In genomic region chr11:115858354-115858753, GRCm38 (mm10) we compare ENCODE assay signal across 9 mouse cellular contexts. TPM values are rescaled to one million over a fixed set of nuclear protein-coding genes. Genes with fewer than 3 reads are reported as not detected.
DNase-seq lines count a peak whose midpoint lies in the region; ATAC-seq and TF ChIP-seq lines count a peak whose summit lies in the region.
"Had no signal": no experiment of that assay in that cellular context is flagged by ENCODE, and none has a peak within 500 bp of the region (broad histone marks: within the 10 kb centered on the region; RNA-seq: fewer than 3 reads in every experiment).

Gene Myo15b (plus strand): TSS chr11:115858406.

- peaks cover 14% of the 10 kb centered on the region for H3K4me1 ChIP-seq in erythroblast, embryonic 14.5 days (ENCODE audit: control insufficient read depth)
- H3K4me1 ChIP-seq in thymus, adult 2 months (replicated peaks; ENCODE audit: control insufficient read depth, insufficient read depth, low read length), result peaks cover 9% of the 10 kb centered on the region; the same call in 1 of the 2 replicates
- peaks cover 17% of the 10 kb centered on the region for H3K4me1 ChIP-seq in liver, embryonic 15.5 days (replicated peaks)

- H3K4me3 ChIP-seq in erythroblast, embryonic 14.5 days (replicated peaks), result peak within 1 kb of the TSS; percentile 3
- H3K4me3 ChIP-seq in thymus, adult 2 months (ENCODE audit: control insufficient read depth, insufficient read depth, low read length), result peak within 1 kb of the TSS; percentile 18
- peak within 1 kb of the TSS; percentile 46 for H3K4me3 ChIP-seq in liver, embryonic 15.5 days (replicated peaks)

- 10% methylated on average over 27 of the region's 27 CpGs for WGBS in thymus, adult 2 months
- WGBS in liver, embryonic 15.5 days (ENCODE audit: insufficient replicate concordance), result 12% methylated on average over 27 of the region's 27 CpGs

- H3K27ac ChIP-seq in thymus, adult 2 months (ENCODE audit: control insufficient read depth, insufficient read depth, low read length), result no peak within 1 kb of the TSS
- H3K27ac ChIP-seq in liver, embryonic 15.5 days (replicated peaks), result no peak within 1 kb of the TSS

- peak within 1 kb of the TSS; percentile 73 for H3K4me2 ChIP-seq in liver, embryonic 15.5 days

- peaks cover 12% of the 10 kb centered on the region; the same call in 1 of the 2 replicates for H3K9me3 ChIP-seq in erythroblast, embryonic 14.5 days (ENCODE audit: control insufficient read depth, low read length)
- no peaks in the 10 kb centered on the region for H3K9me3 ChIP-seq in liver, embryonic 15.5 days (replicated peaks)

- H3K27me3 ChIP-seq in erythroblast, embryonic 14.5 days (ENCODE audit: control insufficient read depth), result peaks cover 68% of the 10 kb centered on the region
- peaks cover 14% of the 10 kb centered on the region; the same call in 1 of the 2 replicates for H3K27me3 ChIP-seq in thymus, adult 2 months (ENCODE audit: control insufficient read depth, insufficient read depth, low read length)
- H3K27me3 ChIP-seq in liver, embryonic 15.5 days, result peaks cover 75% of the 10 kb centered on the region

- no peak for TF ChIP-seq CTCF in thymus, adult 2 months (IDR thresholded peaks at IDR 0.05; ENCODE audit: borderline replicate concordance, control insufficient read depth, extremely low read depth, insufficient read depth, low read length, poor library complexity)

- 0 out of 2 replicates have a peak within 1 kb of the TSS, but pooled peaks have one; percentile 23 for H3K9ac ChIP-seq in liver, embryonic 15.5 days

- no peak for DNase-seq in thymus, adult 2 months
- DNase-seq in thymus, adult 18-20 months, result no peak
- DNase-seq in testis, postnatal 10 days (ENCODE audit: low spot score), result peak; percentile 45
- DNase-seq in thymus, postnatal 4 days, result no peak
- DNase-seq: lung, adult 18-20 months had no signal

- no peak for TF ChIP-seq POLR2A in thymus, adult 2 months (IDR thresholded peaks at IDR 0.05; ENCODE audit: control insufficient read depth, extremely low read depth, insufficient read depth, low read length, poor library complexity)

- H3K36me3 ChIP-seq in erythroblast, embryonic 14.5 days (ENCODE audit: control insufficient read depth), result peaks cover 18% of the 10 kb centered on the region
- H3K36me3 ChIP-seq in thymus, adult 2 months (ENCODE audit: control insufficient read depth, insufficient read depth, low read length), result no peaks in the 10 kb centered on the region
- 0 out of 2 replicates have a peak, but pooled peaks cover 22% of the 10 kb centered on the region for H3K36me3 ChIP-seq in liver, embryonic 15.5 days (replicated peaks)

- ATAC-seq in erythroblast, adult 5-6 weeks (replicated peaks; ENCODE audit: low FRiP score, poor library complexity, severe bottlenecking), result no peak
- ATAC-seq in liver, embryonic 15.5 days (ENCODE audit: insufficient read depth), result no peak
- no peak for ATAC-seq in erythroid progenitor cell, adult 5-6 weeks (replicated peaks; ENCODE audit: low FRiP score, poor library complexity, severe bottlenecking)

RNA-seq across cellular contexts. Expression of gene Myo15b, which starts in this region (rescaled TPM):
- not detected in 2 replicates for polyA plus RNA-seq in erythroblast, embryonic 14.5 days (2012)
- total RNA-seq in erythroblast, adult 5-6 weeks (2015; ENCODE audit: low replicate concordance), result not detected in 2 replicates
- not detected in 2 replicates for total RNA-seq in erythroblast, adult 5-6 weeks (2017; ENCODE audit: low replicate concordance)
- polyA plus RNA-seq in thymus, adult 2 months (2012; rRNA removed), result 5.4 and 6.1 TPM in 2 replicates
- polyA plus RNA-seq in liver, embryonic 15.5 days (2015; fragmentation: Nextera tagmentation; extraction: Ambion mirVana), result 0.45 and 0.46 TPM in 2 replicates
- total RNA-seq in erythroid progenitor cell, adult 5-6 weeks (2015; ENCODE audit: low replicate concordance), result not detected in 2 replicates
- not detected in 2 replicates for total RNA-seq in erythroid progenitor cell, adult 5-6 weeks (2017; ENCODE audit: low replicate concordance)
